Mouse (Mus musculus): ENCODE measurements at regions not wholly inside any gene's neighbourhood (a gene's known extent, or its start where the extent isn't known, plus 50 kb on each side); places are given as distances from the start of the nearest gene placed in this dataset.

GRCm38 (mm10) chr10:111576395-111577069, 70.4 kb downstream of the Phlda1 start:
- Histone ChIP-seq H3K4me1 (ENCODE audit: control insufficient read depth, insufficient read depth, low read length) (peaks cover 26% of the 10 kb centered on the region), H3K4me3 (ENCODE audit: insufficient read depth, low read length) (no peak overlapping the region), H3K27ac (ENCODE audit: insufficient read depth, low read depth, low read length) (no peak overlapping the region)
- TF ChIP-seq POLR2A (IDR thresholded peaks at IDR 0.05; ENCODE audit: borderline replicate concordance, low read depth, low read length): no peak

DNA sequence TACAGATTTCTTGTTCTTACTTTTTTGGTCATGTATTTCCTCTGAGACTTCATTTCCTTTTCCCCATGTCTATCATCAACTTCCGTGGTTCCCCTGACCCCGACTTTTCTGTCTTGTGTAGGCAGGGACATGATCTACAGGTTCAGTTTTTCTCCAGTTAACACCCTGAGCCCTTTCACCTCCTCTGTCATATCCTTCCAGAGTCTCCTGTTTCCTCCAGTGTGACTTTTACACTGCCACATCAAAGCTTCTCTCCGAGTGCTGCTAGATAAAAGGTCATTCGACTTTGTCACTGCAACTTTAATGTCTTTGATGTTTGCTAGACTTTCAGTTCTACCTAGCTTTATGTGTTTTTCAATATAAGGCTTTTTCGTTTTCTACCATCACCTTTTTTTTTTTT, 72.5 kb downstream of the Phlda1 start:
- peaks cover 26% of the 10 kb centered on the region for H3K4me1 ChIP-seq (ENCODE audit: control insufficient read depth, insufficient read depth, low read length)
- H3K27ac ChIP-seq (ENCODE audit: insufficient read depth, low read depth, low read length): no peak overlapping the region
- no peak for TF ChIP-seq CTCF (IDR thresholded peaks at IDR 0.05; ENCODE audit: low read depth, low read length)
- no peak overlapping the region for H3K4me3 ChIP-seq (ENCODE audit: insufficient read depth, low read length)

GRCm38 (mm10) chr10:111579481-111579880, 73.4 kb downstream of the Phlda1 start:
- TF ChIP-seq CTCF (IDR thresholded peaks at IDR 0.05; ENCODE audit: low read depth, low read length) (no peak), POLR2A (IDR thresholded peaks at IDR 0.05; ENCODE audit: borderline replicate concordance, low read depth, low read length) (no peak)
- no peak overlapping the region for H3K27ac ChIP-seq (ENCODE audit: insufficient read depth, low read depth, low read length)

DNA sequence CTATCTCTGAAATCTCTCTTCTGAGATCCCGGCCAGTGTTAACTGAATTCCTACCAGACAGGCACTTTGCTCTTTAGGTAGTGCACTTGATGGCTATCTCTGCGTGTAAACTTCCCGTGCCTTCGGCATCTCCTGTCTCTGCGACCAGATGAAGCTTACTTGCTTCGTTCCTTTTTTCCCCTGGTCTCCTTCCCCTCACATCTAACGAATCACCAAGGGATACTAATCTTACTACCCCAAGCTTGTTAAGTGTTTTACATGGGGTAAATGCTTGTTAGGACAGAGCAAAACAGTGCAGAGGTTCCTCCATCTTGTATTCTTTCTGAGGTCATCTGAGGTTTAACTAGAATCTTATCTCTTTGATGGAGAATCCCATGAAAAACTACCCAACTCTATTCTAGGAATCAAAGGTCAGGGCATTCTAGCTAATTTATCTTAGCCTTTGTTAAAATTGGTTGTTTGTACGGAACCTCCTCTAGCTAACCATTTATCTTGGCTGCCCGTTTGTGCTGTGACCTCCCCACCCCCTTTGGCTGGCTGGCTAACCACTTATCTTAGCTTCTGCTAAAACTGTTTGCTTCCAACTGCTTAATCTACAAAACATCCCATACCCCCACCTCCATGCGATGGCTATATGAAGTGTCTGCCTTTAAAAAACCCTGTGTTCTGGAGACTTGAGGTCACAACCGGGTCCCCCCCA, 74.5 kb downstream of the Phlda1 start:
- Histone ChIP-seq H3K4me3 (ENCODE audit: insufficient read depth, low read length) (no peak overlapping the region), H3K4me1 (ENCODE audit: control insufficient read depth, insufficient read depth, low read length) (peaks cover 10% of the 10 kb centered on the region), H3K27ac (ENCODE audit: insufficient read depth, low read depth, low read length) (no peak overlapping the region)
- TF ChIP-seq CTCF (IDR thresholded peaks at IDR 0.05; ENCODE audit: low read depth, low read length) (no peak), POLR2A (IDR thresholded peaks at IDR 0.05; ENCODE audit: borderline replicate concordance, low read depth, low read length) (no peak)

More at GRCm38 (mm10) chr10:111579481-111579880, 73.4 kb downstream of the Phlda1 start:
- peaks cover 20% of the 10 kb centered on the region for H3K4me1 ChIP-seq (ENCODE audit: control insufficient read depth, insufficient read depth, low read length)
- H3K4me3 ChIP-seq (ENCODE audit: insufficient read depth, low read length): no peak overlapping the region

- TF ChIP-seq CTCF (IDR thresholded peaks at IDR 0.05; ENCODE audit: low read depth, low read length) (no peak), POLR2A (IDR thresholded peaks at IDR 0.05; ENCODE audit: borderline replicate concordance, low read depth, low read length) (no peak)
- H3K27ac ChIP-seq (ENCODE audit: insufficient read depth, low read depth, low read length): no peak overlapping the region
- no peak overlapping the region for H3K4me3 ChIP-seq (ENCODE audit: insufficient read depth, low read length)
- H3K4me1 ChIP-seq (ENCODE audit: control insufficient read depth, insufficient read depth, low read length): peaks cover under 1% of the 10 kb centered on the region
Observed at GRCm38 (mm10) chr10:111581847-111582246, 75.8 kb downstream of the Phlda1 start.

DNA sequence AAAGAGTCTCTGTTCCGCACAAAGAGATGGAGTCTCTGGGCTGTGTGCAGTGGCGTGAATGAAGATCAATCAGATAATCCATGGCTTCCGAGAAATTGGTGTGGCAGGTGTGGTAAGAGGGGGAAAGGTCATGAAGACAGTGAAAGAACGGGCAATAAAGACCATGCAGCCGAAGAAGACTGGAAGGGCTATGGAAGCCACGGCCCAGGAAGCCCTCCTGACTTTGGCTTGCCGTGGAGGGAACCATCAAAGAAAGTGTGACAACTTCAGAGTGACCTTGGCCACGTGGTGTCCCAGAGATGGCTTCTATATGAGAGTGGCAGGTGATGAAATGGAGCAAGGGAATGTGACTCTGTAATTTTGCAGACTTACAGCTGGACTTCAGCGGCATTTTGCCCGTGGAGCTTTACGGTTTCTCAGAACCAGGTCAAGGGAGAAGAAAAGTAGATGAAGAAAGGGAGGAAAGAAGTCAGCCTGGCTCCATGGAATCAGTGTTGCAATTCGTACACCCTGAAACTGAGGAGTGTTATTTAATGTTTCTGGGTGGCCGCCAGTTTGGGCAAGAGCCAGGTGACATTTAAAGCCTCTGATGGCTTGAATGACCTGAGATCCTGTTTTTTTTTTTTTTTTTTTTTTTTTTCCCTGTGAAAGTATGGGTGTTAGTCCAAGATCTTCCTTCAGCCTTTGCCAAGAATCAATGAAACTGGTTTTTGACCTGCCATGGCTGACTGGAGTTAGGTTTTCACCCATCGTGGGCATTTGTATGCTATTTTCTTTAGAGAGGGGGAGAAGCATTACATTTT, 76.4 kb downstream of the Phlda1 start:
- H3K4me1 ChIP-seq (ENCODE audit: control insufficient read depth, insufficient read depth, low read length): no peaks in the 10 kb centered on the region
- TF ChIP-seq CTCF (IDR thresholded peaks at IDR 0.05; ENCODE audit: low read depth, low read length): no peak
- TF ChIP-seq POLR2A (IDR thresholded peaks at IDR 0.05; ENCODE audit: borderline replicate concordance, low read depth, low read length): no peak
- no peak overlapping the region for H3K27ac ChIP-seq (ENCODE audit: insufficient read depth, low read depth, low read length)
- no peak overlapping the region for H3K4me3 ChIP-seq (ENCODE audit: insufficient read depth, low read length)

- Histone ChIP-seq H3K4me1 (ENCODE audit: control insufficient read depth, insufficient read depth, low read length) (no peaks in the 10 kb centered on the region), H3K4me3 (ENCODE audit: insufficient read depth, low read length) (no peak overlapping the region), H3K27ac (ENCODE audit: insufficient read depth, low read depth, low read length) (no peak overlapping the region)
- TF ChIP-seq CTCF (IDR thresholded peaks at IDR 0.05; ENCODE audit: low read depth, low read length) (no peak), POLR2A (IDR thresholded peaks at IDR 0.05; ENCODE audit: borderline replicate concordance, low read depth, low read length) (no peak)
Observed at GRCm38 (mm10) chr10:111583124-111583743, 77.1 kb downstream of the Phlda1 start.

GRCm38 (mm10) chr10:111583744-111584152, 77.7 kb downstream of the Phlda1 start:
- H3K4me3 ChIP-seq (ENCODE audit: insufficient read depth, low read length): no peak overlapping the region
- TF ChIP-seq CTCF (IDR thresholded peaks at IDR 0.05; ENCODE audit: low read depth, low read length) (no peak), POLR2A (IDR thresholded peaks at IDR 0.05; ENCODE audit: borderline replicate concordance, low read depth, low read length) (no peak)
- H3K4me1 ChIP-seq (ENCODE audit: control insufficient read depth, insufficient read depth, low read length): no peaks in the 10 kb centered on the region
- H3K27ac ChIP-seq (ENCODE audit: insufficient read depth, low read depth, low read length): no peak overlapping the region

GRCm38 (mm10) chr10:111587891-111588611, 82.0 kb downstream of the Phlda1 start:
- TF ChIP-seq CTCF (IDR thresholded peaks at IDR 0.05; ENCODE audit: low read depth, low read length) (no peak), POLR2A (IDR thresholded peaks at IDR 0.05; ENCODE audit: borderline replicate concordance, low read depth, low read length) (no peak)
- Histone ChIP-seq H3K27ac (ENCODE audit: insufficient read depth, low read depth, low read length) (no peak overlapping the region), H3K4me1 (ENCODE audit: control insufficient read depth, insufficient read depth, low read length) (no peaks in the 10 kb centered on the region), H3K4me3 (ENCODE audit: insufficient read depth, low read length) (no peak overlapping the region)

All from bone marrow macrophage, adult 2 months (primary cell).